Mouse (Mus musculus) heart, embryonic 14.5 days (tissue): ENCODE results near the gene Ttc26. TPM values are rescaled to one million over a fixed set of nuclear protein-coding genes. Genes with fewer than 3 reads are reported as not detected.

Source experiments
- ATAC-seq: fragments of 200-750 bp; cut with Nextera tagmentation; 2 replicates; pipeline ENCODE4 v1.8.0; 2017; ENCODE audit warnings: low read depth, moderate TSS enrichment; ENCODE audit not compliant: insufficient number of reproducible peaks, insufficient read depth, low FRiP score
- H3K27ac ChIP-seq, 2 experiments: fragments of 200-500 bp in 1 of 2; fragments of 300-500 bp in 1 of 2; sonication (generic) in 1 of 2; replicated peaks in 1 of 2; 2 replicates each; pipeline ENCODE4 v1.5.1; 2012 to 2014; ENCODE audit warnings: low read depth in 2 of 2, low read length in 2 of 2, control low read depth in 1 of 2, mild to moderate bottlenecking in 1 of 2, mixed read lengths in 1 of 2; ENCODE audit not compliant: control insufficient read depth in 1 of 2, insufficient read depth in 1 of 2
- H3K27me3 ChIP-seq: fragments of 300-500 bp; sonication (generic); 2 replicates; pipeline ENCODE4 v1.6.1; 2014; ENCODE audit warnings: mild to moderate bottlenecking, low read length, control low read depth; ENCODE audit not compliant: control insufficient read depth, insufficient read depth
- H3K36me3 ChIP-seq: fragments of 300-500 bp; sonication (generic); 2 replicates; pipeline ENCODE4 v1.6.1; 2014; ENCODE audit warnings: mild to moderate bottlenecking, control low read depth, low read length, mixed read lengths; ENCODE audit not compliant: control insufficient read depth, insufficient read depth
- H3K4me1 ChIP-seq, 2 experiments: fragments of 200-500 bp in 1 of 2; fragments of 300-500 bp in 1 of 2; sonication (generic) in 1 of 2; 2 replicates each; pipeline ENCODE4 v1.6.1; 2012 to 2014; ENCODE audit warnings: low read length in 2 of 2, control low read depth in 1 of 2, mixed read lengths in 1 of 2; ENCODE audit not compliant: control insufficient read depth in 2 of 2, insufficient read depth in 2 of 2
- H3K4me2 ChIP-seq: fragments of 300-500 bp; sonication (generic); 2 replicates; pipeline ENCODE4 v1.6.1; 2014; ENCODE audit warnings: mild to moderate bottlenecking, low read length
- H3K4me3 ChIP-seq, 2 experiments: fragments of 200-500 bp in 1 of 2; fragments of 300-500 bp in 1 of 2; sonication (generic) in 1 of 2; 2 replicates each; pipeline ENCODE4 v1.5.1; 2012 to 2014; ENCODE audit warnings: low read length in 2 of 2, mild to moderate bottlenecking in 2 of 2, control low read depth in 1 of 2, low read depth in 1 of 2, moderate library complexity in 1 of 2; ENCODE audit not compliant: control insufficient read depth in 1 of 2, insufficient read depth in 1 of 2
- H3K9ac ChIP-seq: fragments of 300-500 bp; sonication (generic); 2 replicates; pipeline ENCODE4 v1.6.1; 2014; ENCODE audit warnings: mild to moderate bottlenecking, low read length
- H3K9me3 ChIP-seq: fragments of 300-500 bp; sonication (generic); 2 replicates; pipeline ENCODE4 v1.6.1; 2016; ENCODE audit warnings: low read length, control low read depth; ENCODE audit not compliant: control insufficient read depth
- WGBS: fragments of 180-500 bp; shearing (Covaris S2); extraction: QIAGEN DNeasy Blood & Tissue Kit; methylation state at CpG from one replicate; pipeline ENCODE4 v1.1.7; 2014; 5-methylcytosine and 5-hydroxymethylcytosine counted together
- polyA plus RNA-seq: library from polyadenylated mRNA; unstranded; fragments of >200 nt; fragmentation: Nextera tagmentation; extraction: Ambion mirVana; gene quantifications from 2 replicates; pipeline ENCODE4 v1.2.1, GENCODE M21; 2014

Ttc26 gene
- polyA plus RNA-seq, 1 experiment from 2014 or later = 3.9 TPM

- no peaks in the 10 kb centered on the region for H3K9me3 ChIP-seq
- H3K4me1 ChIP-seq = peaks cover 3 to 15% of the 10 kb centered on the region in 2 experiments; a peak in 3 of 4 replicates
- H3K4me2 ChIP-seq = peak overlapping the region; percentile 73
- H3K27ac ChIP-seq = no peak overlapping the region
- no peak for ATAC-seq
- peak overlapping the region; percentile 11 to 70; a peak in 2 of 4 replicates for H3K4me3 ChIP-seq
- peaks cover 23% of the 10 kb centered on the region for H3K27me3 ChIP-seq
- no peak overlapping the region for H3K9ac ChIP-seq
- no peaks in the 10 kb centered on the region for H3K36me3 ChIP-seq
- 34% methylated on average over 10 of the region's 10 CpGs for WGBS
These were observed 28.8 kb upstream of the Ttc26 start for GRCm38 (mm10) chr6:38352451-38352850.

- no peak for ATAC-seq
- Histone ChIP-seq H3K4me3 (peak overlapping the region; percentile 70 to 84), H3K4me1 (peaks cover 3 to 15% of the 10 kb centered on the region in 2 experiments; a peak in 3 of 4 replicates), H3K27me3 (peaks cover 23% of the 10 kb centered on the region), H3K4me2 (peak overlapping the region; percentile 73), H3K36me3 (no peaks in the 10 kb centered on the region), H3K27ac (no peak overlapping the region), H3K9ac (peak overlapping the region; percentile 70), H3K9me3 (no peaks in the 10 kb centered on the region)
- 14% methylated on average over 13 of the region's 13 CpGs for WGBS
These were observed 28.1 kb upstream of the Ttc26 start for GRCm38 (mm10) chr6:38353181-38353580.

- WGBS = under 1% methylated on average over 87 of the region's 87 CpGs
- peak; percentile 79 for ATAC-seq
- Histone ChIP-seq H3K36me3 (no peaks in the 10 kb centered on the region), H3K9me3 (no peaks in the 10 kb centered on the region), H3K9ac (peak within 1 kb of the TSS; percentile 70), H3K4me2 (peak within 1 kb of the TSS; percentile 73), H3K27me3 (peaks cover 23% of the 10 kb centered on the region), H3K4me3 (peak within 1 kb of the TSS; percentile 70 to 84), H3K4me1 (peaks cover 3 to 15% of the 10 kb centered on the region in 2 experiments; a peak in 3 of 4 replicates), H3K27ac (peak within 1 kb of the TSS; percentile 48 to 67; a peak in 3 of 4 replicates)
These were observed 27.2 kb upstream of the Ttc26 start, which contains the start of gene Zc3hav1 for GRCm38 (mm10) chr6:38353811-38354722. Zc3hav1 (minus strand) TSS chr6:38354603.

GRCm38 (mm10) chr6:38354723-38355353 is 26.4 kb upstream of the Ttc26 start:
- H3K9ac ChIP-seq = peak overlapping the region; percentile 70
- WGBS = 3% methylated on average over 20 of the region's 20 CpGs

GRCm38 (mm10) chr6:38355354-38355823 is 25.9 kb upstream of the Ttc26 start:
- H3K27me3 ChIP-seq = peaks cover 23% of the 10 kb centered on the region
- H3K4me2 ChIP-seq = peak overlapping the region; percentile 73
- H3K36me3 ChIP-seq = no peaks in the 10 kb centered on the region
- H3K4me1 ChIP-seq = peaks cover 3 to 15% of the 10 kb centered on the region in 2 experiments; a peak in 3 of 4 replicates
- no peak overlapping the region for H3K27ac ChIP-seq
- no peaks in the 10 kb centered on the region for H3K9me3 ChIP-seq
- 11% methylated on average over 8 of the region's 8 CpGs for WGBS
- no peak for ATAC-seq
- peak overlapping the region; percentile 70; the same call in 1 of the 2 replicates for H3K9ac ChIP-seq
- peak overlapping the region in 1 of 2 experiments; percentile 70; a peak in 3 of 4 replicates for H3K4me3 ChIP-seq

More at GRCm38 (mm10) chr6:38354723-38355353, 26.4 kb upstream of the Ttc26 start:
- ATAC-seq = no peak
- Histone ChIP-seq H3K4me2 (peak overlapping the region; percentile 73), H3K36me3 (no peaks in the 10 kb centered on the region), H3K27me3 (peaks cover 23% of the 10 kb centered on the region), H3K27ac (peak overlapping the region in 1 of 2 experiments; percentile 67; a peak in 1 of 4 replicates), H3K4me1 (peaks cover 3 to 15% of the 10 kb centered on the region in 2 experiments; a peak in 3 of 4 replicates), H3K4me3 (peak overlapping the region; percentile 70 to 84), H3K9me3 (no peaks in the 10 kb centered on the region)

- H3K27ac ChIP-seq = no peak overlapping the region
- no peak overlapping the region for H3K4me2 ChIP-seq
- WGBS = 29% methylated on average over 7 of the region's 7 CpGs
- H3K9ac ChIP-seq = no peak overlapping the region
- no peak overlapping the region for H3K4me3 ChIP-seq
- H3K4me1 ChIP-seq = peaks cover 3 to 15% of the 10 kb centered on the region in 2 experiments; a peak in 3 of 4 replicates
- H3K9me3 ChIP-seq = no peaks in the 10 kb centered on the region
- ATAC-seq = no peak
- H3K36me3 ChIP-seq = no peaks in the 10 kb centered on the region
- peaks cover 23% of the 10 kb centered on the region for H3K27me3 ChIP-seq
These were observed 25.4 kb upstream of the Ttc26 start for GRCm38 (mm10) chr6:38355862-38356261.
